Mouse (Mus musculus): ENCODE data around the gene Ifi27. TPM values are rescaled to one million over a fixed set of nuclear protein-coding genes. Genes with fewer than 3 reads are reported as not detected.
A peak's percentile ranks its signal among the peaks of the same experiment; 100 is the strongest.

Gene Ifi27
- total and polyA plus RNA-seq, 2 experiments from 2014 or later, result 16.2 to 23.3 TPM

DNA sequence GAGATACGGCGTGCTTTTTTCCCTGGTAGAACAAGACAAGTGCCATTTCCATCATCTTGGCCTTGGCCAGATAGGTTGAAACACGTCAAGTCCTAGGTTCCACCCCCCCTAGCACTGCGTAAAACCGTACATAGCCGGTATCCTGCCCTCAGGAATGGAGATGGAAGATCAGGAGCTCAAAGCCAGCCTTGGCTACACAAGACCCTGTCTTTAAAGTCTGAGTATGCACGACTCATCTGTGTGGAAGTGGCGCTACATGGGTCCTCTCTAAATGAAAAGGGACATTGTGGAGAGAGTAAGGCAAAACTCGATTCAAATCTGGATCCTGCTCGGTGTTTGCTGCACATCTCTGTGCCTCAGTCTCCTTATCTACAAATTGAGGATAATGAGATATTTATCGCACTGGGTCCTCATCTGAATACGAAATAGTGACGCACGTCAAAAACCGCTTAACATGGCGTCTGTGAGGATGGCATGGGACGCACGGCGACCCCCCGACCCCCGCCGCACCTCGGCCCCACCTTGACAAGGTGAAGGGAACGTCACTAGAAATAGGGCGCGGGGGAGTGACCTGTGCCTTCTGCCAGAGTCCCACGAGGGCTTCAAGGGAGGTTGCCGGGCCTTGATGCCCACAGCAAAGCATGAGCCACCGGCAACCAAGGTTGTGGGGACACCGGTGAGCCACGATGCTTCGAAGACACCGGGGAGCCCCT is 8.8 kb upstream of the Ifi27 start:
- peak overlapping the region; percentile 91 for H3K27ac ChIP-seq (ENCODE audit: low read depth, low read length)
- 10% methylated on average over 33 of the region's 33 CpGs for WGBS
- peak; percentile 51 for ATAC-seq (ENCODE audit: low FRiP score)
- H3K9ac ChIP-seq (replicated peaks; ENCODE audit: low read length, poor library complexity, severe bottlenecking), result peak overlapping the region; percentile 95
- H3K27me3 ChIP-seq (ENCODE audit: insufficient read depth, low read length), result no peaks in the 10 kb centered on the region; the same call in 1 of the 2 replicates
- peaks cover 26% of the 10 kb centered on the region for H3K4me1 ChIP-seq (ENCODE audit: insufficient read depth, low read length)
- no peaks in the 10 kb centered on the region for H3K9me3 ChIP-seq (ENCODE audit: low read length)
- no peak for TF ChIP-seq CTCF (IDR thresholded peaks at IDR 0.05)
- H3K4me2 ChIP-seq (ENCODE audit: low read depth, low read length, poor library complexity, severe bottlenecking), result peak overlapping the region; percentile 87
- 0 out of 2 replicates have a peak, but pooled peaks cover 8% of the 10 kb centered on the region for H3K36me3 ChIP-seq (ENCODE audit: insufficient read depth, low read length)
- DNase-seq (ENCODE audit: low spot score), result peak; percentile 17
- H3K4me3 ChIP-seq (ENCODE audit: low read depth, low read length), result peak overlapping the region; percentile 92

DNA sequence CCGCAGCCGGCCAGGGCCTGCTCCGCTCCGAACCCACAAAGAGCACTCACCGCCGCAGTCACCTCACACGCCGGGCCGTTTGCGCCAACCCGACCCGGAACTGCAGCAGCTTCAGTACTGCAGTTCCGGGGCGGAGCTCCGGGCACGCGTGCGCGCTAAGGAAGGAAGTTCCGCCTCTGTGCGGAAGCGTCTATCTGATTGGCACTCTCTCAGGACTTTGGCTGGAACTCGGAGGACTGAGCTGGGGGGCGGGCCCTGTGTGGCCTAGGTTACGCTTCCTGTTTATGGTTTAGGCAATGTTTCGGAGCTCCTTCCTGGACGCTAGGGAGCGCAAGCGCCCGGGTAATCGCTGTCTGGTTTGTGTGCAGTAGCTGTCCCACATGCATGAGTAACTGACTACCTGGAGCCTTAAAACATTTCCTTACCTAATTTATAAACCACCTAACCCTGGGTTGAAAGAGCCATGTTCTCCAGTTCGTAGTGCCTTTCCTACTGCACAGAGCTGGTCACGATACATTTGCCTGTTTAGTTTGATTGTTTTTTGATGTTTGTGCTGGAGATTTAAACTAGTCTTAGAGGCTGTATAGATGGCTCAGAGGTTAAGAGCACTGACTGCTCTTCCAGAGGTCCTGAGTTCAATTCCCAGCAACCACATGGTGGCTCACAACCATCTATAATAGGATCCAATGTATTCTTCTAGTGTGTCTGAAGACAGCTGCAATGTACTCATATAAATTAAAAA is 8.1 kb upstream of the Ifi27 start, which contains the start of gene Ddx24:
TSS of gene Ddx24 (minus strand) at position 102 of the 742 bp plus-strand sequence.
- TF ChIP-seq CTCF (IDR thresholded peaks at IDR 0.05), result peak; percentile 93
- H3K4me3 ChIP-seq (ENCODE audit: low read depth, low read length), result peak within 1 kb of the TSS; percentile 92
- H3K9ac ChIP-seq (replicated peaks; ENCODE audit: low read length, poor library complexity, severe bottlenecking), result peak within 1 kb of the TSS; percentile 95
- no peaks in the 10 kb centered on the region for H3K9me3 ChIP-seq (ENCODE audit: low read length)
- H3K27ac ChIP-seq (ENCODE audit: low read depth, low read length), result peak within 1 kb of the TSS; percentile 91
- ATAC-seq (ENCODE audit: low FRiP score), result peak; percentile 99
- DNase-seq (ENCODE audit: low spot score), result peak; percentile 100
- peak within 1 kb of the TSS; percentile 87 for H3K4me2 ChIP-seq (ENCODE audit: low read depth, low read length, poor library complexity, severe bottlenecking)
- H3K36me3 ChIP-seq (ENCODE audit: insufficient read depth, low read length), result 0 out of 2 replicates have a peak, but pooled peaks cover 8% of the 10 kb centered on the region
- 2% methylated on average over 33 of the region's 33 CpGs for WGBS
- no peaks in the 10 kb centered on the region; the same call in 1 of the 2 replicates for H3K27me3 ChIP-seq (ENCODE audit: insufficient read depth, low read length)
- H3K4me1 ChIP-seq (ENCODE audit: insufficient read depth, low read length), result peaks cover 26% of the 10 kb centered on the region

DNA sequence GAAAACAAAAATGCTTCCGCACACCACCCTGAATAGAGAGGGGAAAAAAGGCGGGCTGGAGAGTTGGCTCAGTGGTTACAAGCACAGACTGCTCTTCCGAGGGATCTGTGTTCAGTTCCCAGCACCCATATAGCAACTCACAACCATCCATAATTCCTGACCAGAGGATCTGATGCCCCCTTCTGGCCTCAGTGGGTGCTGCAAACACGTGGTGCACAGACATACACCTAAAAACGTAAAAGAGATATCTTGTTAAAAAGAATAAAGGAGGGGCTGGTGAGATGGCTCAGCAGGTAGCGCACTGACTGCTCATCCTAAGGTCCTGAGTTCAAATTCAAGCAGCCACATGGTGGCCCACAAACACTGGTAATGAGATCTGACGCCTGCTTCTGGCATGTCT is 7.3 kb upstream of the Ifi27 start:
- H3K36me3 ChIP-seq (ENCODE audit: insufficient read depth, low read length), result 0 out of 2 replicates have a peak, but pooled peaks cover 8% of the 10 kb centered on the region
- no peak overlapping the region for H3K27ac ChIP-seq (ENCODE audit: low read depth, low read length)
- WGBS, result 92% methylated on average over 7 of the region's 7 CpGs

GRCm38 (mm10) chr12:103433430-103433829 is 581 bp upstream of the Ifi27 start:
- 88% methylated on average over 2 of the region's 2 CpGs for WGBS
- ATAC-seq (ENCODE audit: low FRiP score) (no peak), DNase-seq (ENCODE audit: low spot score) (no peak)
- Histone ChIP-seq H3K27me3 (ENCODE audit: insufficient read depth, low read length) (no peaks in the 10 kb centered on the region; the same call in 1 of the 2 replicates), H3K36me3 (ENCODE audit: insufficient read depth, low read length) (no peaks in the 10 kb centered on the region), H3K4me2 (ENCODE audit: low read depth, low read length, poor library complexity, severe bottlenecking) (no peak overlapping the region), H3K9me3 (ENCODE audit: low read length) (no peaks in the 10 kb centered on the region), H3K4me3 (ENCODE audit: low read depth, low read length) (no peak overlapping the region), H3K27ac (ENCODE audit: low read depth, low read length) (no peak overlapping the region), H3K9ac (replicated peaks; ENCODE audit: low read length, poor library complexity, severe bottlenecking) (no peak overlapping the region), H3K4me1 (ENCODE audit: insufficient read depth, low read length) (no peaks in the 10 kb centered on the region)
- no peak for TF ChIP-seq CTCF (IDR thresholded peaks at IDR 0.05)

More for the DNA sequence above, 7.3 kb upstream of the Ifi27 start:
- Histone ChIP-seq H3K27me3 (ENCODE audit: insufficient read depth, low read length) (no peaks in the 10 kb centered on the region; the same call in 1 of the 2 replicates), H3K4me3 (ENCODE audit: low read depth, low read length) (no peak overlapping the region), H3K4me1 (ENCODE audit: insufficient read depth, low read length) (peaks cover 20% of the 10 kb centered on the region), H3K9me3 (ENCODE audit: low read length) (no peaks in the 10 kb centered on the region), H3K4me2 (ENCODE audit: low read depth, low read length, poor library complexity, severe bottlenecking) (no peak overlapping the region), H3K9ac (replicated peaks; ENCODE audit: low read length, poor library complexity, severe bottlenecking) (no peak overlapping the region)
- DNase-seq (ENCODE audit: low spot score) (no peak), ATAC-seq (ENCODE audit: low FRiP score) (no peak)
- TF ChIP-seq CTCF (IDR thresholded peaks at IDR 0.05), result peak; percentile 49

DNA sequence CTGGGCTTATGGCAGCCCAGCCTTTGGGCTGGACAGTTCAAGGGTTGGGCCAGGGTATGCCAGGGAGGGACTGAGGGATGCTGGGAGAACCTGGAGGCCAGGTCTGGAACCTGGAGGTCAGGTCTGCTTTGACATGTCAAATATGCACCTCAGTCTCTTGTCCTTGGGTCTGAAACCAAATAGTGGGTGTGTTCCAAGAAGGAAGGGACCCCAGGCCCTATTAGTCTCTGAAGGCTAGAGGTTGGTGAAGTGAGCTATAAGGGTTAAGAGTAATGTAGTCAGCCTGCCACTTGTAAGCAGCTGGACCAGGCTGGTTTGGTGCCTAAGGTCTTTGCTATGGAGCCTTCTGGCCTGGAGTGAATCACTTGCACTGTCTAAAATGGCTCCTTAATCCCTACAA is 850 bp downstream of the Ifi27 start:
- no peak overlapping the region for H3K4me2 ChIP-seq (ENCODE audit: low read depth, low read length, poor library complexity, severe bottlenecking)
- no peaks in the 10 kb centered on the region for H3K36me3 ChIP-seq (ENCODE audit: insufficient read depth, low read length)
- ATAC-seq (ENCODE audit: low FRiP score) (no peak), DNase-seq (ENCODE audit: low spot score) (no peak)
- H3K4me3 ChIP-seq (ENCODE audit: low read depth, low read length), result no peak overlapping the region
- no peak for TF ChIP-seq CTCF (IDR thresholded peaks at IDR 0.05)
- H3K27me3 ChIP-seq (ENCODE audit: insufficient read depth, low read length), result no peaks in the 10 kb centered on the region; the same call in 1 of the 2 replicates
- no peak overlapping the region for H3K27ac ChIP-seq (ENCODE audit: low read depth, low read length)
- H3K9ac ChIP-seq (replicated peaks; ENCODE audit: low read length, poor library complexity, severe bottlenecking), result no peak overlapping the region
- H3K9me3 ChIP-seq (ENCODE audit: low read length), result no peaks in the 10 kb centered on the region
- no peaks in the 10 kb centered on the region for H3K4me1 ChIP-seq (ENCODE audit: insufficient read depth, low read length)

- 80% methylated on average over 1 of the region's 1 CpGs for WGBS
- Histone ChIP-seq H3K27ac (ENCODE audit: low read depth, low read length) (no peak overlapping the region), H3K36me3 (ENCODE audit: insufficient read depth, low read length) (no peaks in the 10 kb centered on the region), H3K4me3 (ENCODE audit: low read depth, low read length) (no peak overlapping the region), H3K4me1 (ENCODE audit: insufficient read depth, low read length) (no peaks in the 10 kb centered on the region), H3K9ac (replicated peaks; ENCODE audit: low read length, poor library complexity, severe bottlenecking) (no peak overlapping the region), H3K4me2 (ENCODE audit: low read depth, low read length, poor library complexity, severe bottlenecking) (no peak overlapping the region), H3K9me3 (ENCODE audit: low read length) (no peaks in the 10 kb centered on the region), H3K27me3 (ENCODE audit: insufficient read depth, low read length) (no peaks in the 10 kb centered on the region)
- no peak for TF ChIP-seq CTCF (IDR thresholded peaks at IDR 0.05)
- DNase-seq (ENCODE audit: low spot score), result no peak
- no peak for ATAC-seq (ENCODE audit: low FRiP score)
Measured at GRCm38 (mm10) chr12:103437601-103438000, 3.6 kb downstream of the Ifi27 start.
